Mouse (Mus musculus) adrenal gland, postnatal 25 days (tissue): ENCODE measurements around the gene Edem2. TPM values are rescaled to one million over a fixed set of nuclear protein-coding genes. Genes with fewer than 3 reads are reported as not detected.
"Not testable (repeated sequence)": the region's sequence is repeated elsewhere in the genome, so short reads cannot be mapped to it uniquely, and the experiment has no call there.

ENCODE experiments used
- DNase-seq: peaks from one replicate; pipeline ENCODE4 v3.0.0; 2021; ENCODE audit warnings: mixed read lengths
- total RNA-seq: library from RNA; stranded (reverse); gene quantifications from 2 replicates; pipeline ENCODE4 v1.2.3, GENCODE M21; 2021

Gene Edem2
- total RNA-seq, 1 experiment from 2014 or later, result 39.9 TPM

DNA sequence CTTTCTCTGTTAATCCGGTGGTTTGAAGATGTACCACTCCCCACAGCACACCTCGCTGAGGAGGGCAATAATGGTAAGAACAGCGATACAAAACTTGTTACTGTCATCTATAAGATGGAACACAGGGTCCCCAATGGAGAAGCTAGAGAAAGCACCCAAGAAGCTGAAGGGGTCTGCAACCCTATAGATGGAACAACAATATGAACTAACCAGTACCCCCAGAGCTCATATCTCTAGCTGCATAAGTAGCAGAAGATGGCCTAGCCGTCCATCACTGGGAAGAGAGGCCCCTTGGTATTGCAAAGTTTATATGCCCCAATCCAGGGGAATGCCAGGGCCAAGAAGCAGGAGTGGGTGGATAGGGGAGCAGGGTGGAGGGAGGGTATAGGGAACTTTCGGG is 6.5 kb upstream of the Edem2 start, which contains the start of gene Gm17581:
Gene Gm17581 (minus strand): TSS at position 101 of the 400 bp plus-strand sequence.
- DNase-seq, result not testable (repeated sequence)

- no peak for DNase-seq
Observed at GRCm38 (mm10) chr2:155735080-155735479, 5.8 kb upstream of the Edem2 start.

DNA sequence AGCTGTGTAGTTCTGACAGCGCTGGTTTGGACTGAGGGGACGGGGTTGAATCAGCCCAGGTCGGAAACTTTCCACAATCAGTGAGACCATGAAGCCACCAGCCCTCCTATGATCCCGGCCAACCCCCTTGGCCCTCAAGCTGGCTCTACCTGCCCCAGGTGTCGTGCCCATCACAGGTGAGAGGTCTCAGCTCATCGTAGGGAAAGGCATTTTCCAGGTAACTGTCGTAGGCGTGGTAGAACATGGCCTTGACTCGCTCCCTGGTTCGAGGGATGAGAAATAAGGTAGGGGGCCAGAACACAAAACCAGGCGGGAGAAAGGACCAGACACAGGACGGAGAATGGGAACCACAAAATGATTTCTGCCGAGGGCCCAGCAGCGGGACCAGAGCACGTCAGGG is 533 bp downstream of the Edem2 start:
- DNase-seq, result no peak

DNA sequence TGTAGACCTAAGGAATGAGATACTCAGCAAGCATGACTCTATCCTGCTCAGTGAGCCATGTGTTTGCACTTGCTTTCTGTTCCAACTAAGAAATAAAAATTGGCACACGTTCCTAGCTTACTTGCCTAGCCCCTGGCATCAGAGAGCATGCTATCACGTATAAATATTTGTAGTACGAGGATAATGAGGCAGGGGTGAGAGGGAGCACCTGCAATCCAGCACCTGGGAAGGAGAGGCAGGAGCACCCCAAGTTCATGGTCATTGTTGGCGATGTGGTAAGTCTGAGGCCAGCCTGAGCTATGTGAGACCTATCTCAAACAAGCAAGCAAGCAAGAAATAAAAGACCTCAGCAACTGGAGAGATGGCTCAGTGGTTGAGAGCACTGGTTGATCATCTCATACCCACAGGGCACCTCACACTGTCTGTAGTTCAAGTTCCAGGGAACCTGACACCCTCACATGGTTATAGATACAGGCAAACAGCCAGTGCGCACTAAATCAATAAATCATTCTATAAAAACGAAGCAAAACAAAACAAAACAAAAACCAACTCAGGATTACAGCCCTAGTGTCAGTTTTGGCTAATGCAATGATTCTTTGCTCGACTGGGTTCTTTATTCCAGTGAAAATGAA is 1.4 kb downstream of the Edem2 start:
- DNase-seq, result no peak

- DNase-seq, result no peak
Observed at GRCm38 (mm10) chr2:155726302-155726701, 3.0 kb downstream of the Edem2 start.

- DNase-seq, result no peak
Observed at GRCm38 (mm10) chr2:155724526-155724925, 4.7 kb downstream of the Edem2 start.

GRCm38 (mm10) chr2:155724036-155724435 is 5.2 kb downstream of the Edem2 start:
- DNase-seq, result no peak

- DNase-seq, result no peak
Observed at GRCm38 (mm10) chr2:155720585-155720984, 8.7 kb downstream of the Edem2 start.

GRCm38 (mm10) chr2:155717082-155717990 is 11.9 kb downstream of the Edem2 start:
- DNase-seq, result no peak

DNA sequence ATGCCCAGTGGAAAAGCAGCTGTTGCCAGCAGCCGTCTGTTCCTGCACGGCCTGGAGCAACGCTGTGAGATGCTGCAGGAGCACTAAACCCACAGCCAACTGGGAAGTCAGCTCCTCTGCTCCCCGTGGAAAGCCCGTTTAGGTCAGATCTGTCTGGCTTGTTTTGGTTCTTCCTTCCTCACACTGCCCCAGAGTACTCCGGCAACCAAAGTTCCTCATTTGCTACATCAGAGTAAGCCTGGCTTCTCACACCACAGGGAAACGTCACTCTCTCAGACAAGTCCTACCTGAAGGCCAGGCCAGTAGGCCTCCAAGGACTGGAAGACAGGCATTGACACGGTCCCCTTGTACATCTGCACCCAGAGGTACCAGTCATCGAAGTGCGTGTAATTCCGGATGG is 18.7 kb downstream of the Edem2 start:
- no peak for DNase-seq

- peak; percentile 48 for DNase-seq
Observed at GRCm38 (mm10) chr2:155707251-155707650, 22.0 kb downstream of the Edem2 start.

DNA sequence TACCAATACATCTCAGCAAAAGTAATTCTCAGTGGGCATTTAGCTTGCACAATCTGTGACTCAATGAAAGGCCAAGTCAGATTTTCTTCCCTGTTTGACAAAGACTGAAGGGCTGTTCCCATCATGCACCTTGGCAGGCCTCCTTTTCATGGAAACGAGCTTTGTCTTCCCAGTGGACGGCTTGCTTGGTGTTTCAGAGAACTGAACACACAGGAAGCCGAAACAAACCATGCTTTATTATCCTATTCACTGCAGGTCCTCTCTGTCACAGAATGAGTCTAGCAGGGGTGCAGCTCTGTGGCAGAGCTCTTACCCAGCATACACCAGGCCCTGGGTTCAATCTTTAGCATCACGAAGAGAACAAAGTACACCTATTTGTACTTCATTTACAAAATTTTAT is 25.6 kb downstream of the Edem2 start:
- DNase-seq, result no peak

- no peak for DNase-seq
Observed at GRCm38 (mm10) chr2:155701399-155701919, 27.8 kb downstream of the Edem2 start.

DNA sequence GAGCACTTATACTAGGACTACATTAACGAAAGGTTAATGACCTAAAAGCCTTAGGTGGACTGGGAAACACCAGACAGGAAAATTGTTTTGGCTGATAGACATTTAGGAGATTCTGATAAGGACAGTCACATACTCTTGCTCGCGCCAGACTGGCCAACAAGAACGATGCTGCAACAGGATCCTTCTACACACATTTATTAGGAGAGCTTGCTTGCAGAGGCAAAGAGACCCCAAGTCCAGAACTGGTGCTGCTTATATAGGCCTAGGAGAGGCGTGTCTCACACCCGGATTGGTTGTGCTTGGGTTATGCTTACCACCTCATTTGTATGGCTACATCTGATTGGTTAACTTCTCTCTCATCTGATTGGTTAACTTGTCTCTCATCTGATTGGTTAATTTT is 30.8 kb downstream of the Edem2 start:
- DNase-seq, result not testable (repeated sequence)

- no peak for DNase-seq
Observed at GRCm38 (mm10) chr2:155696851-155697250, 32.4 kb downstream of the Edem2 start.

- DNase-seq, result peak; percentile 94
Observed at GRCm38 (mm10) chr2:155696091-155696558, 33.1 kb downstream of the Edem2 start.

DNA sequence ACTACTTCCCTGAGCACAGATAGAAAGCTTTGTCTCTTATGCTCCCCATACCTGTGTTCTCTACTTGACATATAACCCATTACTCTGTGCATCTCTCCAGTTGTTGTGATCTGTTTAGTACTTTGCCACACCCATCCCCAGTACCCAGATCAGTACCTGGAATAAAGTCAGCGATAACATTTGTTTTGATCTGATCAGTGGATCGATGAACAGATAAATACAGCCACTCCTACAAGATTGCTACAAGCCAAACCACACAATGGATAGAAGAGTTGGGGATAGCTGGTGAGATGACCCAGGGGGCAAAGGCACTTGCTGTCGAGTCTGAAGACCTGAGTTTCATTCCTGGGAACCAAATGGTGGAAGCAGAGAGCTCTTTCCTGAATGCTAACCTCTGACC is 34.0 kb downstream of the Edem2 start:
- DNase-seq, result no peak

DNA sequence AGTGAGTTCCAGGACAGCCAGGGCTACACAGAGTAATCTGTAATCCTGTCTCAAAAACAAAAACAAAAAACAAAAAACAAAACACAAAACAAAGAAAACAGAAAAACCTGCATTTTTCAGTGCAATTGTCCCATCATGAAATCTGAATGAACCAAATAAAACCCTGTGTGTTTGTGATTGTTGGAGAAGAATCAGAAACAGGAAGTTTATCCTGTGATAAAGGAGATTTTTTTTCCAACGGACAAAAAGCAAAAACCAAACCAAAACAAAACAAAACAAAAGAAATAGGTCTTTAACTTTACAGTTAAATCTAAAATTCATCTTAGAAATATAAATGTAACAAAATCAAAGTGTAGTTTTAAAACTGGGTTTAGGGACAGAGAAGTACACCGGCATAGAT is 34.7 kb downstream of the Edem2 start:
- DNase-seq, result no peak

DNA sequence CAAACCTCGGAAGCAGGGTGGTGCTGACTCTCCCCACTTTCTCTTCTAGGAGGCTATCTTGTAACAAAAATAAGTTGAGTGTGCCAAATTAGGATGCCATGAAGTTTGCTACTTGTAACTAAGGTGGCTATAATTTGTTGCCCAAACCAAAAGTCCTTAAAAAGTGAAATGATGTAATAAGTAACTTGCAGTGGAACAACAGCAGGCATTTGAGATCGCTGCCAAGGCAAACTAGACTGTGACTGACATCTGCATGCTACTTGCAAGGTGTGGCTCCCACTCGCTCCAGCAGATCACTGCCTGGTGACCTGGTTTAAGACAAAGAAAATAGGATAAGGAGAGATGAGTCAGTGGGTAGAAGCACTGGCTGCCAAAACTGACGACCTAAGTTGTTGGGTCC is 36.1 kb downstream of the Edem2 start:
- DNase-seq, result no peak

GRCm38 (mm10) chr2:155691723-155692493 is 37.4 kb downstream of the Edem2 start, which contains the start of gene Trpc4ap:
Gene Trpc4ap, minus strand, starts transcription at chr2:155692384.
- peak; percentile 95 for DNase-seq

DNA sequence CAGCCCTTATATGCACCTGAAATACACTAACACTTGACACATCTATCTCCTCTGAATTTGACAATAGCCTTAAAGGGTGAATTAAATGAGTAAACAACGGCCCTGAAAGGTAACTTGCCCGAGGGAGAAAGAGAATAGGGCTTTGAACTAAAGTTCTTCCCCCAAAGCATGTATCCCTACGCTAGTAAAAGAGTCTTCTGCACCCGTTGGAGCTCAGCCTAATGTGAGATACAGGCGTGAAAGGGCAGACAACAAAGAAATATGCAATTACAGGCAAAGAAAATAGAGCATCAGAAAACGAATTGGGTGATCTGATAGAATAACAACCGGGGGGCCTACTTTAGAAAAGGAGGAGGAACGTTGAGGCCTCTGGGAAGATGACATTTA is 37.9 kb downstream of the Edem2 start:
- DNase-seq, result no peak

DNA sequence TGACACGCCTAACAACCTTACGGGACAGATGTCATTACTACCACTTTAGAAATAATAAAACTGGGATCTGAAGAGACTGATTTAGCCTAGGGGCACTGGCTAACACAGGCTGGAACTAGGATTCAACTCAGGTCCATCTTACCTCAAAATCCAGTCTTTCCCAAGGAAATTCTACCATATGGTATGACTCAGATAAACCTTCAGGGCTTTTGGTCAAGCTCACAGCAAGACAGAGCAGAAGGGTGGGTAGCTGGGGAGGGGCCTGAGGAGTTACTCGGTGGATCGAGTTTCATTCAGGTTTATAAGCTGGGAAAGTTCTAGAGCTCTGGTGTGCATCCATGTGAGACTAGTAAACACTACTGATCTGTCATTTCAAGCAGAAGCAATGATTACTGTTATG is 40.1 kb downstream of the Edem2 start:
- DNase-seq, result no peak
